ENCODE assay signal across 24 mouse cellular contexts in genomic region chrX:105710676-105711241, GRCm38 (mm10). TPM values are rescaled to one million over a fixed set of nuclear protein-coding genes. Genes with fewer than 3 reads are reported as not detected.
DNase-seq lines count a peak whose midpoint lies in the region; ATAC-seq and TF ChIP-seq lines count a peak whose summit lies in the region.
"Had no signal": no experiment of that assay in that cellular context is flagged by ENCODE, and none has a peak within 500 bp of the region (broad histone marks: within the 10 kb centered on the region; RNA-seq: fewer than 3 reads in every experiment).

No protein-coding gene starts in this region.

- ATAC-seq in neutrophil, adult 5-6 weeks (ENCODE audit: extremely low read depth, insufficient number of reproducible peaks, low FRiP score, poor library complexity, severe bottlenecking) = 0 out of 2 replicates have a peak, but pooled peaks have one; percentile 51
- no peak for ATAC-seq in midbrain, embryonic 13.5 days
- no peak for ATAC-seq in forebrain, embryonic 12.5 days (ENCODE audit: low FRiP score)
- ATAC-seq: forebrain, embryonic 13.5 days; forebrain, postnatal 0 days; hindbrain, postnatal 0 days; intestine, postnatal 0 days had no signal

- no peak overlapping the region for H3K9ac ChIP-seq in heart, adult 2 months (ENCODE audit: low read depth, low read length)
- no peak overlapping the region for H3K9ac ChIP-seq in CH12.LX (ENCODE audit: insufficient read depth, low read depth)
- H3K9ac ChIP-seq in midbrain, embryonic 13.5 days (replicated peaks) = no peak overlapping the region
- H3K9ac ChIP-seq in forebrain, embryonic 12.5 days = no peak overlapping the region
- H3K9ac ChIP-seq: embryonic facial prominence, embryonic 12.5 days; forebrain, embryonic 13.5 days; forebrain, postnatal 0 days; hindbrain, embryonic 13.5 days had no signal

- H3K27ac ChIP-seq in heart, adult 2 months = peak overlapping the region; percentile 17; the same call in 1 of the 2 replicates
- H3K27ac ChIP-seq in CH12.LX (ENCODE audit: insufficient read depth, low read depth) = no peak overlapping the region
- no peak overlapping the region for H3K27ac ChIP-seq in midbrain, embryonic 13.5 days
- no peak overlapping the region for H3K27ac ChIP-seq in forebrain, embryonic 12.5 days
- H3K27ac ChIP-seq: embryonic facial prominence, embryonic 12.5 days; forebrain, embryonic 13.5 days; heart, embryonic 10.5 days; hindbrain, embryonic 13.5 days; hindbrain, postnatal 0 days had no signal

- H3K27me3 ChIP-seq in heart, adult 2 months (ENCODE audit: control insufficient read depth, insufficient read depth, low read length) = no peaks in the 10 kb centered on the region
- no peaks in the 10 kb centered on the region for H3K27me3 ChIP-seq in CH12.LX (replicated peaks)
- H3K27me3 ChIP-seq in midbrain, embryonic 13.5 days = peaks cover 3% of the 10 kb centered on the region; the same call in 1 of the 2 replicates
- H3K27me3 ChIP-seq in forebrain, embryonic 12.5 days = peaks cover 6% of the 10 kb centered on the region; the same call in 1 of the 2 replicates
- H3K27me3 ChIP-seq: forebrain, embryonic 13.5 days had no signal

- DNase-seq in heart, adult 2 months = no peak
- DNase-seq in heart, postnatal 4 days = no peak
- DNase-seq in CH12.LX (ENCODE audit: extremely low read depth) = no peak
- DNase-seq in induced T-regulatory cell, adult 2 months (ENCODE audit: low read depth) = peak; percentile 71
- no peak for DNase-seq in layer of hippocampus, adult 9-10 months (ENCODE audit: low spot score)
- DNase-seq: adrenal gland, postnatal 14 days; cerebellum, adult 18-20 months; cerebellum, postnatal 10 days; forebrain, postnatal 0 days; gastrocnemius, postnatal 36 days; heart, adult 11 months; heart, postnatal 10 days; kidney, adult 8-10 months had no signal

- TF ChIP-seq RAD21 in CH12.LX (IDR thresholded peaks at IDR 0.05; ENCODE audit: low read depth, low read length) = no peak

- H3K4me1 ChIP-seq in heart, adult 2 months (ENCODE audit: control insufficient read depth, insufficient read depth, low read length) = no peaks in the 10 kb centered on the region; the same call in 1 of the 2 replicates
- H3K4me1 ChIP-seq in CH12.LX (ENCODE audit: control insufficient read depth in 1 of 2, insufficient read depth in 2 of 2) = peaks cover 2 to 5% of the 10 kb centered on the region in 2 experiments; a peak in 2 of 4 replicates
- no peaks in the 10 kb centered on the region for H3K4me1 ChIP-seq in midbrain, embryonic 13.5 days (replicated peaks)
- no peaks in the 10 kb centered on the region for H3K4me1 ChIP-seq in forebrain, embryonic 12.5 days
- H3K4me1 ChIP-seq: embryonic facial prominence, embryonic 12.5 days; forebrain, embryonic 13.5 days; heart, embryonic 10.5 days; hindbrain, embryonic 13.5 days had no signal

- H3K4me2 ChIP-seq in CH12.LX (ENCODE audit: insufficient read depth, low read depth, poor library complexity, severe bottlenecking) = no peak overlapping the region
- H3K4me2 ChIP-seq in midbrain, embryonic 13.5 days (replicated peaks) = no peak overlapping the region
- no peak overlapping the region for H3K4me2 ChIP-seq in forebrain, embryonic 12.5 days
- H3K4me2 ChIP-seq: embryonic facial prominence, embryonic 12.5 days; forebrain, embryonic 13.5 days; hindbrain, embryonic 13.5 days had no signal

- no peak for TF ChIP-seq POLR2A in heart, adult 2 months (IDR thresholded peaks at IDR 0.05; ENCODE audit: insufficient read depth, low read depth, low read length)
- TF ChIP-seq POLR2A in CH12.LX (IDR thresholded peaks at IDR 0.05; ENCODE audit: low read depth, low read length) = no peak

- no peaks in the 10 kb centered on the region for H3K79me2 ChIP-seq in heart, adult 2 months (replicated peaks; ENCODE audit: control insufficient read depth, insufficient read depth, low read length)
- no peaks in the 10 kb centered on the region for H3K79me2 ChIP-seq in CH12.LX (replicated peaks; ENCODE audit: control insufficient read depth, extremely low read depth, insufficient read depth, poor library complexity, severe bottlenecking)

- intact Hi-C loops in heart, adult 2 months (cut with DNase I) = loop anchor here (5.0 kb wide), 1 partner anchor 443 kb away; no protein-coding TSS in a partner anchor

- no peaks in the 10 kb centered on the region for H3K9me3 ChIP-seq in CH12.LX (replicated peaks; ENCODE audit: low read length)
- H3K9me3 ChIP-seq in midbrain, embryonic 13.5 days = no peaks in the 10 kb centered on the region
- no peaks in the 10 kb centered on the region for H3K9me3 ChIP-seq in forebrain, embryonic 12.5 days
- H3K9me3 ChIP-seq: embryonic facial prominence, embryonic 12.5 days; forebrain, embryonic 13.5 days; heart, embryonic 10.5 days; hindbrain, embryonic 13.5 days had no signal

- TF ChIP-seq CTCF in heart, adult 2 months (IDR thresholded peaks at IDR 0.05) = no peak
- TF ChIP-seq CTCF in CH12.LX (conservative IDR thresholded peaks at IDR 0.05 in 1 of 2, IDR thresholded peaks at IDR 0.05 in 1 of 2; ENCODE audit: low read depth in 2 of 2, low read length in 2 of 2) = no peak

- dilution Hi-C loops in CH12.LX (cut with MboI; ENCODE audit: extremely low pct_ligation_motif_present, extremely low pct_unique_long_range_greater_than_20kb, low sequenced_read_pairs) = no loop called here

- H3K36me3 ChIP-seq in heart, adult 2 months (ENCODE audit: control insufficient read depth, insufficient read depth, low read length) = no peaks in the 10 kb centered on the region
- H3K36me3 ChIP-seq in CH12.LX (replicated peaks in 1 of 2; ENCODE audit: control insufficient read depth in 1 of 2, insufficient read depth in 1 of 2, low read length in 1 of 2) = no peaks in the 10 kb centered on the region
- no peaks in the 10 kb centered on the region for H3K36me3 ChIP-seq in midbrain, embryonic 13.5 days
- H3K36me3 ChIP-seq in forebrain, embryonic 12.5 days (replicated peaks) = no peaks in the 10 kb centered on the region
- H3K36me3 ChIP-seq: embryonic facial prominence, embryonic 12.5 days; heart, embryonic 10.5 days; hindbrain, embryonic 13.5 days had no signal

- 63% methylated on average over 5 of the region's 5 CpGs for WGBS in heart, adult 2 months
- 68% methylated on average over 5 of the region's 5 CpGs for WGBS in midbrain, embryonic 13.5 days
- 64% methylated on average over 5 of the region's 5 CpGs for WGBS in forebrain, embryonic 12.5 days

- no peak for TF ChIP-seq EP300 in heart, adult 2 months (IDR thresholded peaks at IDR 0.05; ENCODE audit: insufficient read depth, low read depth, low read length)
- TF ChIP-seq EP300 in CH12.LX (IDR thresholded peaks at IDR 0.05; ENCODE audit: low read length) = peak; percentile 46

- no peak overlapping the region for H3K4me3 ChIP-seq in heart, adult 2 months
- no peak overlapping the region for H3K4me3 ChIP-seq in CH12.LX (replicated peaks in 1 of 3; ENCODE audit: low read depth in 2 of 3, low read length in 2 of 3, poor library complexity in 1 of 3)
- no peak overlapping the region for H3K4me3 ChIP-seq in midbrain, embryonic 13.5 days (replicated peaks)
- no peak overlapping the region for H3K4me3 ChIP-seq in forebrain, embryonic 12.5 days (replicated peaks)
- H3K4me3 ChIP-seq: embryonic facial prominence, embryonic 12.5 days; forebrain, embryonic 13.5 days; heart, embryonic 10.5 days; hindbrain, embryonic 13.5 days had no signal

- in situ Hi-C loops in CH12.LX (cut with MboI; ENCODE audit: low pct_ligation_motif_present, low pct_unique_long_range_greater_than_20kb, low sequenced_read_pairs) = no loop called here

TF ChIP-seq in CH12.LX, 34 proteins besides CTCF, POLR2A, EP300 and RAD21:
- TF ChIP-seq MEF2A (IDR thresholded peaks at IDR 0.05; ENCODE audit: borderline replicate concordance, low read depth, low read length) (peak; percentile 77), BHLHE40 (IDR thresholded peaks at IDR 0.05; ENCODE audit: low read depth, low read length) (peak; percentile 70), MAX (IDR thresholded peaks at IDR 0.05; ENCODE audit: low read length) (no peak), ETS1 (conservative IDR thresholded peaks at IDR 0.05; ENCODE audit: low read depth, low read length) (peak; percentile 69)

RNA-seq across cellular contexts. Expression of gene Fgf16, which starts 53.3 kb away (rescaled TPM):
- total RNA-seq in heart, adult 2 months (2021) = 10 to 100 TPM; 16.0 to 18.1 TPM
- polyA plus RNA-seq in heart, adult 2 months (2012; rRNA removed) = 9.5 and 14.3 TPM in 2 replicates
- 1 to 10 TPM; 8.3 to 9.9 TPM for total RNA-seq in heart, postnatal 4 days (2021)
- total RNA-seq in CH12.LX (2012; rRNA removed) = not detected in 2 replicates
- total RNA-seq in CH12.LX (2014; rRNA removed) = not detected in 2 replicates
- not detected in 2 replicates for polyA plus RNA-seq in CH12.LX (2012; ENCODE audit: insufficient read length, low read depth)
- total RNA-seq in neutrophil, adult 5-6 weeks (2017) = 0.35 TPM in 1 of 2 replicates, not detected in the other
- polyA plus RNA-seq in midbrain, embryonic 13.5 days (2015; fragmentation: Nextera tagmentation; extraction: Ambion mirVana) = not detected in 2 replicates
- 0.12 TPM in 1 of 2 replicates, not detected in the other for polyA plus RNA-seq in forebrain, embryonic 12.5 days (2016; fragmentation: Nextera tagmentation; extraction: Ambion mirVana)
- total RNA-seq: ES-E14; hematopoietic stem cell, adult 5-6 weeks had no signal
- polyA plus RNA-seq: forebrain, embryonic 13.5 days; heart, embryonic 10.5 days; hindbrain, embryonic 13.5 days had no signal
